Mouse (Mus musculus) spleen, postnatal 4 days (tissue): ENCODE data around the gene Nemp1.

Experiments
- DNase-seq, 2 experiments: peaks; one replicate each; pipeline ENCODE4 v3.0.0; 2022; ENCODE audit warnings: low spot score in 2 of 2

Nemp1 gene

DNA sequence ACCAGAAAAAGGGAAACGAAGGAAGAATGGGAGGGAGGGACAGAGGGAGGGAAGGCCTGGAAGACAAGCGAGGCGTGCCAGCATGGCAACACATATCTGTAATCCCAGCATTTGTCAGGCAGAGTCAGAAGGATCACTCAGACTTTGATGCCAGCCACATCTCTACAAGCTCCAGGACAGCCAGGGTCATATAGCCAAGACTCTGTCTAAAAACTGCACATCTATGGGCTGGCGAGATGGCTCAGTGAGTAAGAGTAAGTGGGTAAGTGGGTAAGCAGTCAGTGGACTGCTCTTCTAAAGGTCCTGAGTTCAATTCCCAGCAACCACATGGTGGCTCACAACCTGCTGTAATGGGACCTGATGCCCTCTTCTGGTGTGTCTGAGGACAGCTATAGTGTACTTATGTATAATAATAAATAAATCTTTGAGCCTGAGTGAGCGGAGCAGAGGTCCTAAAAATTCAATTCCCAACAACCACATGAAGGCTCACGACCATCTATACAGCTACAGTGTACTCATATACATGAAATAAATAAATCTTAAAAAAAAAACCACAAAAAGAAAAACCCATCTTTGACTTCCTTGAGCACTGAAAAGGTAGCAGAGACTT is 7.5 kb downstream of the Nemp1 start:
- DNase-seq, result no peak

DNA sequence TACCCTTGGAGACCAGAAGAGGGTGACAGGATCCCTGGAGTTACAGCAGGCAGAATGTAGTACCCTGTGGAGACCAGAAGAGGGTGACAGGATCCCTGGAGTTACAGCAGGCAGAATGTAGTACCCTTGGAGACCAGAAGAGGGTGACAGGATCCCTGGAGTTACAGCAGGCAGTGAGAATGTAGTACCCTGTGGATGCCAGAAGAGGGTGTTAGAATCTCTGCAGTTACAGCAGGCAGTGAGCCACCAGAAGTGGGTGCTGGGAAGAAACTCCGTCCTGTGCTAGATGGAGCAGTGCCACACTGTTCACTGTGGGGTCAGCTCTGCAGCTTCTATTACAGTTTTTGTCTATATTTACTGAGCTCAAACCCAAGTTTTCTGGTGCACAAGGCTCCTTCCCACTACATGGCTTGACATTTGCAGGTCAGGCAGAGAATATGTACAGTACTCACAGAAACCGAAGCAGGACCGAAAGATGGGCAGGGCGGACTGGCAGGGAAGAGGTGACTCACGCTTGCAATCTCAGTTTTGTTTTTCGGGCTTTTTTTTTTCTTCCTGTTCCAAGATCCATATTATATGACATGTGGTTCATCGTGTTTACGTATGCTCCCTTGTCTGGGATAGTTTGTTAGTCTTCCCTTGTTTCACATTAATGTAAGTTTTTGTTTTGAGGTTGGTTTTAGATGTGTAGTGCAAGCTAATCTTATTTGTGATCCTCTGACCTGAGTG is 8.3 kb downstream of the Nemp1 start:
- DNase-seq, result peak; percentile 84 to 87

DNA sequence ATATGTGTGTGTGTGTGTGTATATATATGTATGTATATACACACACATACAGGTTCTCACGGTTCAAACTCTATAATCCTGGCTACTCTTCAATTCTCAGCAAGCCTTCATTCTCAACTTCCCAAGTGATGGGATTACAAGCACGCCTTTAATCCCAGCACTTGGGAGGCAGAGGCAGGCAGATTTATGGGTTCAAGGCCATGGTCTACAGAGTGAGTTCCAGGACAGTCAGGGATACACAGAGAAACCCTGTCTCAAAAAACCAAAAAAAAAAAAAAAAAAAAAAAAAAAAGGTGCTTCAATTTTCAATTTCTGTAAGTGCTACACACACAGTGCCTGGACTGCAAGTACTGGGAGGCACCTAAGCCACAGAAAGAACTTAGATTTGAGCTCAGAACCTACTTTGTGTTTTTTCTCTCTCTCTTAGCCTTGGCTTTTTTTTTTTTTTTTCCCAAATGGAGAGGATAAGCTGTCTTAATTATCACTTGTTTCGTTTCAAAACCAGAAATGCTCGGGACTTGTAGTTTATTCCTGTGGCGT is 9.2 kb downstream of the Nemp1 start:
- DNase-seq, result no peak

DNA sequence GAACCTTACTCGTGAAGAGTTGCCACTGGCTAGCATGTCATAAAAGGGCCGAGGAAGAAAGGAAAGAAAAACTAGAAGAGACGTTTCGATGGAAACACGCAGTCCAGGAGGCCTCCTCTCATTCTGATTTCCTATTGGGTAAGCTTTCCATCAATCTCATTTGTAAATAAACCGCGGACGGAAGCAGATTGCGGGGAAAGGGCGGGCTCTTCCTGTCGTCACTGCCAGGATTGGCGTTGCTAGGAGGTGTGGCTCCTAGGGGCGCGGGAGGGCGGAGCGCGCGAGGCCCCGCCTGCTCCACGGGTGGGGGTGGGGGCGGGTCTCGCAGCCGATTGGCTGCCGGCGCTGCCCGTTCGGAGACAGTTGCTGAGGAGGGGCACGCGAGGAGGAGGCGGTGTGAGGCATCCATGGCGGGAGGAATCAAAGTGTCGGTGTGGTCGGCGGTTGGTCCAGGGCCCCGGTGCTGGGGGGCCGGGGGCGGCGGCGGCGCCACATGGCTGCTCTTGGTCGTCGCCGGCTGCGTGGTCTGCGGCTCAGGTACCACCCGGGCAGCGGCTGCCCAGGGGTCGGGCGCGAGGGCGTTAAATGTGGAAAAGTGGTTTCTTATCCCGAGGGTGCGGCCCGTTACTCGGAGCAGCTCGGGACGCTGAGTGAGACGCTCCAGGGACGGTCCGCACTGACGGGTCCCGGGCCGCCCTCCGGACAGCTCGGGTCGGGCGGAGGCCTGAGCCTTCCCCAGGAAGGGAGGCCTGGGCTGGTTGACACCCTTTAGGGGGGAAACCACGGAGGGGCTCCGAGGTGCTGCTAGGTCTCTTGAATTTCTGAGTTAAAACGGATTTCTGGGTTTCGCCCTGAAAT is 10.2 kb downstream of the Nemp1 start:
- DNase-seq, result peak; percentile 92 to 93

DNA sequence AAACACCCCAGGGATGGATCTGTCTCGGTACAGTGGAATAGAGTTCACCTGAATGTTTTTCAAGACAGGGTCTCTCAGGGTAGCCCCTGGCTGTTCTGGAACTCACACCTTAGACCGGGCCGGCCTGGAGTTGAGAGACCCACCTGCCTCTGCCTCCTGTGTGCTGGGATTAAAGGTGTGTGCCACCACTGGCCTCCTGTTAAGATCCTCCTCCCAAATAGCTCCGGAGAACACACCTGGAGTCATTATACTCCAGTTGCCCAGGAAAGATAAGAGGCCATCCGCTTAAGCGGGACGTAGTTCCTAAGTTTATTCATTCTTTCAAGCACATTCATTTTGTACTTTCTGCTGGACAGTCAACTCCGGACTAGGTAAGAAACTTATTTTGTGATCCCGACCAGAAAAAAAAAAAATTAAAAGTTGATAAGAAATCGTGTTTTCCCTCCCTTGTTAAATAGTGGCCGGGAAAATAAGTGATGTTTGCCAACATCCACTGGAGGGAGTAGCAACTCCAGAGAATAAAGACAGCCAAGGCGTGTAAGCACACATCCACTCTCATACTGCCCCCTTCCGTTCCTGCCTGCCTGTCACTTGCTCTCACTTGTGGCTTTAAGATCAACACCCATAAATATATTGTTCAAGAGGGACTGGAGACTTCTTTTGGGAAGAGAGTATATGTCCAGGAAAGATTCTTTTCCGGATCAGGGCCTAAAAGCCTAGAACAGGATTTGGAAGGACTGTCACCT is 11.1 kb downstream of the Nemp1 start:
- peak; percentile 69 to 78 for DNase-seq

DNA sequence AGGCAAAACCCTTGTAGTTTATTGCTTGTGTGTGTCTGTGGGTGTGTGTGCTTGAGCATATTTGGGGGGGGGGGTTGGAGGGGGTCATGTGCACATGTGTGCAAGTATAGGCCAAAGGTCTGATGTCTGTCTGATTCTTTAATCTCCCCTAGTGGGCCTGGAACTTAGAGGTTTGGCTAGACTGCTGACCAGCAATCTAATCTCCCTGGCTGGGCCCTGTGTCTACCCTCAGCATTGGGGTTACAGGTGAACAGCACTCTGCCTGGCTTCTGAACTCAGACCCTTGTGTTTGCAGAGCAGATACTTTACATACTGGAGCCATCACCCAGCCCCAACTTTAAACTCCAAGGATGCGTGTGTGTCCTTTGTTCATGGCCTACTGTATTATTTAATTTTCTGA is 12.5 kb downstream of the Nemp1 start:
- DNase-seq, result no peak

DNA sequence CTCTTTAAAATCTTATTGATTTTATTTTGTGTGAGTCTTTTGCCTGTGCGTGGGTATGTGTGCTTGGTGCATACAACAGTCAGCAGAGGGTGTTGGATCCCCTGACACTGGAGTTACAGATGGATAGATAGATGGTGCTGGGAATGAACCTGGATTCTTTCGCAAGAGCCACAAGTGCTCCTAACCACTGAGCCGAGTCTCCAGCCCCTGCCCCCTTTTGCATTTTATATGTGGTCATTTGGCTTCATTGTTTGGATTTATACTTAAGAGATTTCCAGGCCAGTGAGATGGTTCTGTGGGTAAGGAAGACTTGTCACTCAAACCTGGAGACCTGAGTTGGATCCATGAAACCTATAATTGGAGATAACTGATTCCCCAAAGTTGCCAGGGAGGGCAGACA is 13.2 kb downstream of the Nemp1 start:
- no peak for DNase-seq

DNA sequence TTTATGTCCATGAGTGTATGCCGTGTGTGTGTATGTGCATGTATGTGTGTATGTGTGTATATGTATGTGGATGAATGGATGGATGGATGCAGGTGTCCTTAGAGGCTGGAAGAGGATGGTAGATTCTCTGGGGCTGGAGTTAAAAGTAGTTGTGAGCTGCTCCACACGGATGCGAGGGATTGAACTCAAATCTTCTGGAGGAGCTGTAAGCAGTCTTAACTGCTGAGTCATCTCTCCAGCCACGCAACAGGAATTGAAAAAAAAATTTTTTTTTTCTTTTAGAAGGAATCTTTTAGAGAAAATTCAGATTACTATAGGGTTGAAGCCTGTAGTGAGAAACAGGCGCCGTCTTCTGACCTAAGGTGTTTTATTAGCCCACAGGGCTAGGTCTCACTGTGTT is 16.2 kb downstream of the Nemp1 start:
- no peak for DNase-seq

DNA sequence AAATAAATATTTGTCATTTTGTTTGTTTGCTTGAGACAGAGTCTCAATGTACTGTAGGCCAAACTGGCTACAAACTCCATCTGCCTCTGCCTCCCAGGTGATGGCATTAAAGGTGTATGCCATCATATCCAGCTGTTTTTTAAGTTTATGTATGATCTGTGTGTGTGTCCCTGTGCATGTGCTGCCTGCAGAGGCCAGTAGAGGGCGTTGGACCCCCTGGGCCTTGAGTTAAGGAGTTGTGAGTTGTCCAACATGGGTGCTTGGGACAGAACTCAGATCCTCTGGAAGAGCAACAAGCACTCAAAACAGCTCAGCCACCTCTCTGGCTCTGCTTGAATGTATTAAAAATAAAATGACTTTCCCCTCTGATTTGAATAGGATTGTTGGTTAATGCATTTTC is 24.4 kb downstream of the Nemp1 start:
- no peak for DNase-seq

DNA sequence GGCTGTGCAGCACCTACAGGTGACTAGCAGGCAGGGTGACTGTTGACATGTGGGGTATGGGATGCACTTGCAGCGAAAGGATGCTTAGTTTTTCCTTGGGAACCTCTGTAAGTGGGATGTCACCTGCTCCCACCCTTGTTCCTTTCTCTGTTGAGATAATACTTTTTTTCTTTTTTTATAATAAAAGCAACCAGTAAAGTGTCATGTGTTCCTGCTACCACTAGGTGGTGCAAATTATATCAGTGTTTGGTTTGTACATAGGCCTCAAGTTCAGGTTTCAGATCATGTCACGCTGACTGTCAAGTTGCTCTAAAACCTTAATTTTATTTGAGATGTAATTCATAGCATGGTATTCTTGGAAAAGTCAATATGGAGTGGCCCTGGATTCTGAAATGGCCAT is 27.9 kb downstream of the Nemp1 start:
- no peak for DNase-seq

DNA sequence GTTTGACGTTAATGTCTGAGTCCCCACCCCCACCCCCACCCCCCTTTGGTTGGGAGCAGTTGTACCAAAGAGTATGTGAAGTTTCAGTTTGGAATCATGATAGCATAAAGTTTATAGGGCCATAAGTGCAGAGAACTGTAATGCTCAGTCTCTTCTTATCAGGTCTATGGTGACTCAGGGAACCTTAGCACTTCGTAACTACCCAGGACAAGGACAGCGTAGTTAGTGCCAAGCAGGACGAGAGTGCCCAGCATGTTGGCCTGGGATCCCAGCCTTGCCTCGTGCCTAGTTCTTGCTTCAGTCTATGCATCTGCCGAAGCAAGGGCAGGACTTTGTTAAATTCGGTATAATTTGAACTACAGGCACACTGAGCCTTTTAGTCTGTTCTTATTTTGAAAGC is 29.1 kb downstream of the Nemp1 start:
- DNase-seq, result no peak

DNA sequence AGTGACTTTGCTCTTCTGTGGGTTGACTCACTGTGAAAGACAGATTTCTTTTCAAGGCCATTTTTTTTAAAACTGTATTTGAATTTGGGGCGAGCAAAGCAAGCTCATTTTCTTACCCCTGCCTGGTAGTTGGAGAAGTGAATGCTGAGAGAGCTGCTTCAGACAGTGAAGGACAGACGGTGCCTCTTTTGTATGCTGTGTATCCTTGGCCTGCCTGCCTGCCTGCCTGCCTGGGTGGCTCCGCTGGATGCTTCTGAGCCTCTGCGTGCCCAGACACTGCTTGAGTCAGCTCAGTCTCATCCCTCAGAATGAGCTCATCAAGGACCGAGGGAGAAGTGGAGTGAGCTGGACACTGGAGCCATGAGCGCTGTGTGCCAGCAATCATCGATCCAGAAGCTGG is 32.3 kb downstream of the Nemp1 start:
- no peak for DNase-seq

DNA sequence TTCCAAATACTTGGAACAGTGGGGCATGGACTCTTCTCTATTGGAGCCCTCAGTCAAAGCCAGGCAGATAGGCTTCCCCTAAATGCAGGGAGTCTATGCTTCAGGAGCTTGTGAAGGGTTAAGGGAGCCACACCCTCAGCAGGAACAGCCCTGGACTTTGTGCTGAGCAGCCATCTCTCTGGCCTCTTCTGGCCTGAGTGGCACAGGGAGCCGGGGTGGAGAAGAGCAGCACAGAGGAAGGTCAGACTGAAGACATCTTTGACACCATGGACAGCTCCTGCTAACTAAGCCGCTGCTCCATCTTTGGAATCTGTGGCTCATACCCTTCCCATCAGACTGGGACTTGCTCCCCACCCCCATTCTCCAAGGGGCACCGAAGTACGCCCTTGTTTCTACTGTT is 36.6 kb downstream of the Nemp1 start:
- no peak for DNase-seq

DNA sequence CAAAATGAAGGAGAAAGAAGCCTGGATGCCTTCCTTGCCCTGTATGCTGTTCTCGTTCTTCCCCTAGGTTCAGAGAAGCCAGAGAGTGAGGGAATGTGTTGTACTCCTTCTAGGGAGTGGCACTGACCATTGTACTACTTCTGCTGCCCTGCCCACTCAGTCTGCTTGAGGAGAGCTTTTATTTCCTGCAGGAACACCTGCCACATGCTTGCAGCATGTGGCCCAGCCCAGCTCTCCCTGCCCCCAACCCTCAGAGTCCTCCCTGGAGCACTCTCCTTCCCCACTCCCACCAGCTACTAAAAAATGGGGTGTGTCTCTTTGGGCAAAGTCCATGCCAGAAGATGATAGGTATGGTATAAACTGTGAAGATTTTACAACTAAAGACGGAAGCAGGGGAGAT is 37.6 kb downstream of the Nemp1 start:
- DNase-seq, result no peak

DNA sequence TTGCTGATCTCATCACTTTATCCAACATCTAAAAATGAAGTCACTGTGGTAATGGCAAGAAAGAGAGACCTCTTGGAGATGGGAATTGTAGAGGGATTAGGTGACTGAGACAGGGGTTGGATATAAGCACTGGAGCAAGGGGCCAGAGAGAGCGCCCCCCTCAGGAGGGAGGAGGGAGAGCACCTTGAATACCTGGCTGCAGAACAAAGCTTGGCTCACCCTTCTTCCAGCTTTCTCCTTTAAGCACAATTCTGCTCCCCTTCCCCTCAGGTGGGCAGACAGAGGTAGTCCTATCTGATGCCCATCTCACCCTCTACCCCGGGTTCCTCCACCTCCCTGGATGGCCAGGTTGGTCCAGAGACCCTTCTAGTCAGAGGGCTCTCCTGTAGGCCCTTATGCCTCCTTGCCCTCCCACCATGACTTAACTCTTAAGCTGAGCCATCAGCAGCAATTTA is 38.1 kb downstream of the Nemp1 start, which contains the start of gene Myo1a:
TSS of gene Myo1a (plus strand) at position 405 of the 455 bp plus-strand sequence.
- DNase-seq, result no peak

DNA sequence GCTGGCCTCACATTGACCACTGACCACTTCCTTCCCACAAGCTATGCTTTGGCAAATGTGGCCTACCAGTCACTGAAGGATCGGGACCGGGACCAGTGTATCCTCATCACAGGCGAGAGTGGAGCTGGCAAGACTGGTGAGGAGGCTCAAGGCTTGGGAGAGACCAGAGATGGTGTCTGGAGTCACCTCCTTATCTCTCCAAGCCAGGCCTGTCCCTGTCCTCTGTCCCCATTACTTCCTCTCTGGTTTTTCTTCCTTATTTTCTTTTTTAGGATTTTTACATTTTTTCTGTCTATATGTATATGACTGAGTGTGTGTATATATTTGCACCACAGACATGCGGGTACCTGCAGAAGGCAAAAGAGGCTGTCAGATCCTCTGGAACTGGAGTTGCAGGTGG is 39.1 kb downstream of the Nemp1 start:
- no peak for DNase-seq

DNA sequence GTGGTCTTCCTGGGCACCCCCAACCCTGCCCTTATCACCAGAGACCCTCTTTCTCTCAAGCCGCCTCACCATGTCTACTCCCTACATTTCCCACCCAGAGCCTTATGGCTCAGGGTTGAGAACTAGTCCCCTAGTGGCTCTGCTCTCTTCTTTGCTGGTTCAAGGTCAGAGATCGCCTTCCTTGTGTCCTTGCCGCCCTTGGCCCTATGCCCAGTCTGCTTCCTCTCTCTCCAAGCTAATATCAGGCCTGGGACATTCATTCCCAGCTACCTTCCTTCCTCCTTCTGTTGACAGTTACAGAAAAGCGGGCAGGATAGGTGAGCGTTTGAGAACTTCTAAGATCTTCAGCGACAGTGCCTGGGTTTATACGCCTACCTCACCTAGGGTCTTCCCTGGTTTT is 41.0 kb downstream of the Nemp1 start:
- no peak for DNase-seq

DNA sequence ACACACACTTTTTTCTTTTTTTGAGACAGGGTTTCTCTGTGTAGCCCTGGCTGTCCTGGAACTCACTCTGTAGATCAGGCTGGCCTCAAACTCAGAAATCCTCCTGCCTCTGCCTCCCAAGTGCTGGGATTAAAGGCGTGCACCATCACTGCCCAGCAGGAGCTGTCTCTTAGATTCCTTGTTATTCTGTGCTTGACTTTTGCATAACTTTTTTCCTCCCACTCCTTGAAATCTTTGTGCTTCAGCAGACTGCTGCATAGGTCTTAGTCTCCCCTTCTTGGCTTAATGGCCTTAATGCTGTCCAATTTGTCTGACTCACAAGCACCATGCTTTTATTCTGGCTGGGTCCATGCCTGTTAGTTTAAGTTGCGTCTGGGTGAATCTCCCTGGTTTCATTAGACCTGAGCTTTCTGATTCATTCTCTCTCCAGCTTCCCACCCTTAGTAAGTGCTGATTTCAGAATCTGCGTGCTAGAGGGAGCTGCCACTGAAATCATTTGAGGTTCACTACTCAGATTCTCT is 42.2 kb downstream of the Nemp1 start:
- DNase-seq, result no peak

DNA sequence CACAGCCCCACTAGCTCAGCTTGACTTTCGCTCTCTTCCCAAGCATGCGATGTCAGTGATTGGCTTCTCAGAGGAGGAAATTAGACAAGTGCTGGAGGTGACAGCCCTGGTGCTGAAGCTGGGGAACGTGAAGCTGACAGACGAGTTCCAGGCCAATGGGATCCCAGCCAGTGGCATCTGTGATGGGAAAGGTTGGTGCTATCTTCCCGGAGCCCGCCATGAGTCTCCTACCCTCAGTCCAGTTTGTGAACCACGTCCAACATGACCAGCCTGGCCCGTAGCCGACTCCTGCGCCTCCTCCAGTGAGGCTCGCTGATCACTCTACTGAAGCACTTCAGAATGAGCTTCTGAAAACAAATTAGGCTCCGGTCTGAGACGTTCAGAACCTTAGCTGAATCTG is 43.6 kb downstream of the Nemp1 start:
- no peak for DNase-seq

DNA sequence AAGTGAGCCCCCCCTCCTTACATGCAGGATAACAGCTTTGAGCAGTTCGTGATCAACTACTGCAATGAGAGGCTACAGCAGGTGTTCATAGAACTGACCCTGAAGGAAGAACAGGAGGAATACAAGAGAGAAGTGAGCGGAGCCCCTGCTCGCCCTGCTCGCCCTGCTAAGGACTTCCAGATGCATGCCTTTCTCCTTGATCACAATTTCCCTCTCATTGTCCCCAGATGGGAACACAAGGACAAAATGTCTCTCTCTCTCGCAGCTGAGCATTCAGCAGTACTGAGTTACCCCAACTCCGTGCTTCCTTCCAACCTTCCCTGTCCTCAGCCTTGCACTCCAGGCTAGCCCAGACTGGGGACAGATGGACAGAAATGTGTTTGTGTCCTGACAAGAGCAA is 46.0 kb downstream of the Nemp1 start:
- no peak for DNase-seq

DNA sequence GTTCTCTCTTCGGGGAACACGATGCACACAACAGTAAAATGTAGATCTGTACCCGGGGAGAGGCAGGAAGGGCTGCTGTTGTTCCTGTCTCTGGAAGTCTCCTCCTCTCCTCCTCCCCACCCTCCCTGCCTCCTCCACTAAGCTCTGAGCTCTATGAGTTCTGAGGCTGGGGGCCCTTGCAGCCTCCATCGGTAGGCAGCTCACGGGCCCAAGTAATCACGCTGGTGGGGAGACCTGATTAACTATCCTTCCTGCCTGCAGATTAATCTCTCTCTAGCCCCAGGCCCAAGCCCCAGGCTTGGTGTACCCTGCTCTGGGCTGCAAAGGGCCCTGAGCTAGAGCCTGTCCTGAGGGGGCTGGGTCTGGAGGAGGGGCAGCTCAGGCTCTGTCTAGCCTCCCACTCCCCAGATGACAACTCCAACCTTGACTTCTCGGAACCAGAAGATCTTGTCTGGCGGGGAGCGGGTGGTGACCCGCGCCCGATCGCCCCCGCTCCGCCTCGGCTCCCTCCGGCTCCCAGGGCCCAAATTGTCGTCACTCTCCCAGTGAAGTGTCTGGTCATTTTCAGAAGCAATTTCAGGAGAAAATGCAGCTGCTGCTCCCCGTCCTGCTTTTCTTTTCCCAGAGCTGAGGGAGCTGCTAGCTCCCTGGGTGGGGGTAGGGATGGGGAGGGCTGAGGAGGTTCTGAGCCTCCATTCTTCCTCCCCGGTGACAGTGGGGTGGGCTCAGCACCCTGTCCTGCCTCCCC is 55.1 kb downstream of the Nemp1 start:
- no peak for DNase-seq
